Comparison of ENCODE assay signal across 32 mouse cellular contexts in genomic region chr7:130980130-130980529, GRCm38 (mm10). TPM values are rescaled to one million over a fixed set of nuclear protein-coding genes. Genes with fewer than 3 reads are reported as not detected.
DNase-seq lines count a peak whose midpoint lies in the region; ATAC-seq lines count a peak whose summit lies in the region.
"Had no signal": no experiment of that assay in that cellular context is flagged by ENCODE, and none has a peak within 500 bp of the region (broad histone marks: within the 10 kb centered on the region; RNA-seq: fewer than 3 reads in every experiment).

No protein-coding gene starts in this region.

- no peak for ATAC-seq in monocyte, adult 5-6 weeks (replicated peaks; ENCODE audit: insufficient number of reproducible peaks, low FRiP score, low TSS enrichment, poor library complexity, severe bottlenecking)
- ATAC-seq: CD4-positive, CD25-positive, alpha-beta regulatory T cell, adult 4 months; forebrain, embryonic 14.5 days; intestine, postnatal 0 days; Patski had no signal

- intact Hi-C loops in left cerebral cortex, postnatal 25 days (cut with DNase I), result no loop called here

- DNase-seq in urinary bladder, postnatal 25 days (ENCODE audit: low spot score), result peak; percentile 41
- DNase-seq in urinary bladder, adult 2 months (ENCODE audit: low spot score), result no peak
- peak; percentile 68 for DNase-seq in NIH3T3 (ENCODE audit: low read depth)
- DNase-seq in adrenal gland, postnatal 25 days, result peak; percentile 74
- DNase-seq in left cerebral cortex, postnatal 25 days (ENCODE audit: low spot score in 2 of 2), result no peak
- no peak for DNase-seq in right cerebral cortex, postnatal 4 days
- DNase-seq: cerebellum, adult 2 months; cerebellum, postnatal 25 days; embryo, embryonic 11 days; gastrocnemius, postnatal 14 days; heart, adult 2 months; heart, postnatal 14 days; kidney, postnatal 25 days; layer of hippocampus, postnatal 36 days; lung, embryonic 14.5 days; right cerebral cortex, postnatal 14 days; thymus, postnatal 25 days had no signal

RNA-seq across cellular contexts. Expression of gene Htra1, which starts 44.2 kb away (rescaled TPM):
- polyA plus RNA-seq in urinary bladder, adult 2 months (2012; rRNA removed), result 184 and 275 TPM in 2 replicates
- 38.3 and 45.7 TPM in 2 replicates for total RNA-seq in adrenal gland, postnatal 25 days (2021)
- 100 to 1,000 TPM; 211 to 225 TPM for total RNA-seq in left cerebral cortex, postnatal 25 days (2021)
- total RNA-seq in monocyte, adult 5-6 weeks (2017), result 0.39 TPM in 1 of 3 replicates, not detected in the others
- total RNA-seq: megakaryocyte, adult 5-6 weeks had no signal
- polyA plus RNA-seq: CD4-positive, CD25-positive, alpha-beta regulatory T cell, adult 4 months had no signal

RNA-seq across cellular contexts. Expression of gene Dmbt1, which starts 51.7 kb away (rescaled TPM):
- polyA plus RNA-seq in urinary bladder, adult 2 months (2012; rRNA removed), result 0.26 and 0.46 TPM in 2 replicates
- not detected in 2 replicates for total RNA-seq in adrenal gland, postnatal 25 days (2021)
- total RNA-seq in left cerebral cortex, postnatal 25 days (2021), result not detected
- total RNA-seq in monocyte, adult 5-6 weeks (2017), result not detected in 3 replicates
- total RNA-seq: gastrocnemius, postnatal 14 days; heart, adult 2 months; layer of hippocampus, adult 8-10 months; layer of hippocampus, postnatal 36 days; left cerebral cortex, postnatal 14 days; megakaryocyte, adult 5-6 weeks had no signal
- polyA plus RNA-seq: CD4-positive, CD25-positive, alpha-beta regulatory T cell, adult 4 months; forebrain, embryonic 14.5 days; frontal cortex, adult 2 months; heart, embryonic 13.5 days; hindbrain, embryonic 12.5 days; kidney, embryonic 14.5 days; liver, embryonic 14.5 days; lung, embryonic 14.5 days; midbrain, embryonic 12.5 days; neural tube, embryonic 12.5 days; Patski had no signal

Comparison
In these comparisons a context has a peak if more than half of its experiments do, and no peak if none do; other contexts are left out.
1. DNase-seq: peak in urinary bladder, postnatal 25 days (single experiment), NIH3T3 (single experiment) and adrenal gland, postnatal 25 days (single experiment); none in urinary bladder, adult 2 months (single experiment), left cerebral cortex, postnatal 25 days (0 of 2) and right cerebral cortex, postnatal 4 days (single experiment).
2. RNA of gene Htra1, which starts 44.2 kb away (total RNA-seq): 211 to 225 TPM in left cerebral cortex, postnatal 25 days and 38.3 to 45.7 TPM in adrenal gland, postnatal 25 days; 0.39 TPM in monocyte, adult 5-6 weeks; every median in the first group is over 10 times any median in the second.